Mouse (Mus musculus): Measurements from ENCODE around the gene Mlh1. TPM values are rescaled to one million over a fixed set of nuclear protein-coding genes. Genes with fewer than 3 reads are reported as not detected.

Gene Mlh1
- 51.4 and 55.0 TPM in 2 replicates for total RNA-seq (2017)

GRCm38 (mm10) chr9:111271434-111272160, at the start of gene Mlh1, which contains the start of gene Epm2aip1:
Mlh1 (minus strand) TSS chr9:111271791.
Epm2aip1 (plus strand) TSS chr9:111271929.
- ATAC-seq (ENCODE audit: extremely low read depth, insufficient number of reproducible peaks, low FRiP score, poor library complexity, severe bottlenecking): peak; percentile 93

DNA sequence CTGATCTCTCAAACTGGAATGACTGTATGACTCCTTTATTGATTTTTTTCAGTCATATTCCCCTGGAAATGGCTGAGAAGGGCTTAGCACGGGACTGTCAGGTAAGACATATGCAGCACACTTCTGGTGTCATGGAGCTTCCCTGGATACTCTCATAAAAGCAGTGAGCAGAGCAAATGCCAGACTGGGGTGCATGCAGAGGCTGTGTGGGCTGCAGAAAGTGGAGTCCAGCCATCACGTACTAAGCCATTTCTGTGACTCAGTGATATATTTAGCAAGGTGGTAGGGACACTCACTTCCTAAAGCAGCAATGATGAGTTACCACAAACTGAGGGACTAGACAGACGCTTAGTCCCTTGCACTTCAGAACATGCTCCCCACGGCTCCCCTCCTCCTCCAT, 49.3 kb upstream of the Mlh1 start:
- no peak for ATAC-seq (ENCODE audit: extremely low read depth, insufficient number of reproducible peaks, low FRiP score, poor library complexity, severe bottlenecking)

DNA sequence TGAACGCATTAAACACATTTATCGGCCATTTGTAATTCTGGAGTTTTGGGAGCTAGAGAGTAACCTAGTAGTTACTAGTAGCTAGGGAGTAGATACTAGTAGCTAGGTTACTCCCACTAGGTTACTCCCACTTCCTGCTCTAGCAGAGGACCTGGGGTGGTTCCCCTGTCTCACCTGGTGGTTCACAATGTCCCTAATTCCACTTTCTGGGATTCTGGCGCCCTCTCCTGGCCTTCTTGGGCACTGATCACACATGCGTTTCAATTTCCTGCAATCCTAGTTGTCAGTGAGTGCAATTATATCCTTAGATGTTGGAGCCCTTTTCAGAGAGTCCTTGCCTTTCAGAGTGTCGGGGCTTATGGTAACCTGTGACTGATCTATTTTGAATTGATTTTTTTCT, 42.6 kb upstream of the Mlh1 start:
- no peak for ATAC-seq (ENCODE audit: extremely low read depth, insufficient number of reproducible peaks, low FRiP score, poor library complexity, severe bottlenecking)

DNA sequence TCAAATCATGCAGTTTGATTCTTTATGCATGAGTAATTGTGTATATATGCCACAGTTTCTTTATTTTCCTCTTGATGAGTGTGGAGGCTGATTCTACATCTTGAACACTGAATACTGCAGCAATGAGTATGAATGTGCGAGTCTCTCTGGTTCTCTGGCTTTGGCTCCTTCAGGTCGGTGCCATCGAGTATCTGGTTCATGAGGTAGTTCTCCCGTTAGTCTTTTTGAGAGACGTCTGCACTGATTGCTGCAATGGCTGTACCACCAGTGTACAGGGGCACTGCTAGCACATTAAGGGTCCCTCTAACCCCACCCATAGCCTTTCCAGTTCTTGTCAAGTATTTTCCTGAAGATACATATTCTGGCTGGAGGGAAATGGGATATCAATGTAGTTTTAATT, 42.2 kb upstream of the Mlh1 start:
- ATAC-seq (ENCODE audit: extremely low read depth, insufficient number of reproducible peaks, low FRiP score, poor library complexity, severe bottlenecking): no peak

GRCm38 (mm10) chr9:111313299-111313698, 41.7 kb upstream of the Mlh1 start:
- no peak for ATAC-seq (ENCODE audit: extremely low read depth, insufficient number of reproducible peaks, low FRiP score, poor library complexity, severe bottlenecking)

DNA sequence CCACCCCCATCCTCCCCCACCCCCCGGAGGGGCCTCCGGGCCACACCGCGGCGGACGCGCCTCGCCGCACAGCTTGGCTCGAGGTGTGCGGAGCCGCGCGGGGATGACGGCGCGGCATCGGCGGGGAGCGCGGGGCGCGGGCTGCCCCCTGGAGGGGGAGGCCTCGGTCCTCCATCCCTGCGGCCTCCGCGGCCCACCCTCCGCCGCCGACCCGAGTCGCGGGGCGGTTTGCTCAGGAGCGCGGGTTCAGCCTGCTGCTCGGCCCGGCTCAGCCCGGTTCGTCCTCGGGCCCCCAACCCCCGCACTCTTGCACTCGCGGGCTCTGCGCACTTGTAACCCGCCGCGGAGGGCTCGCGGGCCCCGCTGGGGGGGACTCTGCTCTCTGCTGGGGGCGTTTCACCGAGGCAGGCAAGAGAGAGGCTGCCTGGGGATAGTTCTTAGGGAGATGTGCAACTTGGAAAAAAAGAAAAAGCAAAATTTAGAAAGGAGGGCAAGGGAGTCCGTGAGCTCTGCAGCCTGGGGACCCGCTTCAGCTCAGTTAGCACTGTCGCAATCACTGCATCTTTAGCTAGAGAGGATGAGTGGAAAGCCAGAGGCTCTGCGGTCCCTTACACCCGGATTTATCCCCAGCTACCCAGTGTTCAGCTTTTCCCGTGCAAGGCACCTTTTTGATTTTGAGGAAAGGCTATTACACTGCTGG, 41.0 kb upstream of the Mlh1 start:
- ATAC-seq (ENCODE audit: extremely low read depth, insufficient number of reproducible peaks, low FRiP score, poor library complexity, severe bottlenecking): no peak

DNA sequence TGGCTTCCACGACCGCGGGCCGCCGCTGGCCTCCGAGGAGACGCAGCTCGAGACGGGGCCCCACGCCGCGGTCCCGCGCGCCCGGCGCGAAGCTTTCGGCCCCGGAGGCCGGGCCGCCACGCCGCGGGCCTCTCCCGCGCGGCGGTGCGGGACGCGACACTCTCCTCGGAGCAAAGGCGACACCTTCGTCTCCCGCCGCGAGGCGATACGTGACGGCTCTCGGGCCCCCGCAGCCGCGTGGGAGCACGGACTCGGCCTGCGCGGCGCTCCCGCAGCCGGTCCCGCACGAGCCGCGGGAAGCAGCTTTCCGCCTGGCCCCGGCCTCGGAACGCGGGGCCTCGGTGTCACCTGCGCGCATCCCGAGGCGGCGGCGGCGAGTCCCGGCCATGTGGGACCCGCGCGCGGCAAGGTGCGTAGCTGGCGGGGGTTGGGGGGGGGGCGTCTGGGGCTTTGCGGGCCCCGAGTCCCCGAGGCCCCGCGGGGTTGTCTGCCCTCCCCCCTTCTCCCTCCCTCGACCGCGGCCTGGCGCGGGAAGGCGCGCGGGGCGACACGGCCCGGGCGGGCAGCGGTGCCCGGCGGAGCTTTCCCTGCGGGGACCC, 40.4 kb upstream of the Mlh1 start:
- no peak for ATAC-seq (ENCODE audit: extremely low read depth, insufficient number of reproducible peaks, low FRiP score, poor library complexity, severe bottlenecking)

GRCm38 (mm10) chr9:111311031-111311842, 39.6 kb upstream of the Mlh1 start, which contains the start of gene Trank1:
Trank1 (plus strand) TSS chr9:111311739.
- no peak for ATAC-seq (ENCODE audit: extremely low read depth, insufficient number of reproducible peaks, low FRiP score, poor library complexity, severe bottlenecking)

- no peak for ATAC-seq (ENCODE audit: extremely low read depth, insufficient number of reproducible peaks, low FRiP score, poor library complexity, severe bottlenecking)
Observed at GRCm38 (mm10) chr9:111306142-111306541, 34.6 kb upstream of the Mlh1 start.

- no peak for ATAC-seq (ENCODE audit: extremely low read depth, insufficient number of reproducible peaks, low FRiP score, poor library complexity, severe bottlenecking)
Observed at GRCm38 (mm10) chr9:111304036-111304435, 32.4 kb upstream of the Mlh1 start.

DNA sequence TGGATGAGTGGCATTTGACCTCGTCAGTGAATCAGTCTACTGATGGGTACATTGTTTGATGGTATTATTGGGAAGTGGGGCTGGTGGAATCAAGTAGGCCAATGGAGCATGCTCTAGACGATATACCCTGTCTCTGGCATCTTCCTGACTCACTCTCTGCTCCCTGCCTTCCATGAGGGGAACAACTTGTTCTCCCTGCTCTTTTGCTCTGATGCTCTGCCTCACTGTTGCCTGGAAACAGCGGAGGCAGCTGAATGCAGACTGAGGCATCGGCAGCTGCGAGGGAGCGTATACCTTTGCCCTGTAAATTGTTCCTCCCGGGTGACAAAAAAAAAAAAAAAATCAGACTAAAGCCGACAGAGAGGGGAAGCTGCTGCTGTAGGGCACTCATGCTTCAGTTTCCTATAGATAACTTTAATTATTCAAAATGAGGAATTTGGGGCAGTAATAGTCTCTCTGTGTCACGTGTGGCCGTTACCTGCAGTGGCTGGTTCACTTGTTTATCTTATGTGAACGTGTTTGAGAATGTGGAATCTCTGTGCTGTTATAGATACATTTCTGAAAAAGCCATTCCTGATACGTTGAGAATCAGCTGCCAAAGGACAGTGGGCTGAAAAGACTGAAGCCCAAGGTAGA, 30.7 kb upstream of the Mlh1 start:
- no peak for ATAC-seq (ENCODE audit: extremely low read depth, insufficient number of reproducible peaks, low FRiP score, poor library complexity, severe bottlenecking)

- ATAC-seq (ENCODE audit: extremely low read depth, insufficient number of reproducible peaks, low FRiP score, poor library complexity, severe bottlenecking): no peak
Observed at GRCm38 (mm10) chr9:111298606-111299005, 27.0 kb upstream of the Mlh1 start.

DNA sequence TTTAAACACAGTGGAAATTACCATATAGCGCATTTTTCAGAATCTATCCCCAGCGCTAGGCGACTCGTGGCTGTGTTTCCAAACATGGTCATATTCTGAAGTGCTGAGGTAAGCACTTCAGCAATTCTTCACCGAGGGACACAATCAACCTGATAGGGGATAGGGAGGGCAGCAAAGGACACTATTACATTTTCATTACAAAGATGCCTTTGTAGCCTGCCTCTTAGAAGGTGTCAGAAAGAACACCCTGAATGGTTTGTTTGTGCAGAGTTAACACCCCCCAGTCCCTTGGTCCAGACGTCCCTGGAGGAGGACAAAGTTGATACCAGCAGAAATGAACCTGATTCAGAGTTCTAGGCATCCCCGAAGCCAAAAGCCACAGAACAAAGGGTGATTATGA, 24.8 kb upstream of the Mlh1 start:
- no peak for ATAC-seq (ENCODE audit: extremely low read depth, insufficient number of reproducible peaks, low FRiP score, poor library complexity, severe bottlenecking)

GRCm38 (mm10) chr9:111295323-111295722, 23.7 kb upstream of the Mlh1 start:
- no peak for ATAC-seq (ENCODE audit: extremely low read depth, insufficient number of reproducible peaks, low FRiP score, poor library complexity, severe bottlenecking)

DNA sequence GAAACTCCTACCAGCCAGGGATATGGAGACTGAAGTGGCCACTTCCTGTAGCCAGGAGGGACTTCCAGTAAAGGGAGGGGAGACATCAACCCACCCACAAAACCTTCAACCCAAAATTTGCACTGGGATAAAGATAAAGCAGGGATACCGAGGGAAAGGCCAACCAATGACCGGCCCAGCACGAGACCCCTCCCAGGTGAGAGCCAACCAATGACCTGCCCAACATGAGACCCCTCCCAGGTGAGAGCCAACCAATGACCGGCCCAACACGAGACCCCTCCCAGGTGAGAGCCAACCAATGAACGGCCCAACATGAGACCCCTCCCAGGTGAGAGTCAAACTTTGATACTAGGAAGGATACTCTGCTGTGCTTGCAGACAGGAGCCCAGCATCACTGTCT, 23.3 kb upstream of the Mlh1 start:
- ATAC-seq (ENCODE audit: extremely low read depth, insufficient number of reproducible peaks, low FRiP score, poor library complexity, severe bottlenecking): no peak

DNA sequence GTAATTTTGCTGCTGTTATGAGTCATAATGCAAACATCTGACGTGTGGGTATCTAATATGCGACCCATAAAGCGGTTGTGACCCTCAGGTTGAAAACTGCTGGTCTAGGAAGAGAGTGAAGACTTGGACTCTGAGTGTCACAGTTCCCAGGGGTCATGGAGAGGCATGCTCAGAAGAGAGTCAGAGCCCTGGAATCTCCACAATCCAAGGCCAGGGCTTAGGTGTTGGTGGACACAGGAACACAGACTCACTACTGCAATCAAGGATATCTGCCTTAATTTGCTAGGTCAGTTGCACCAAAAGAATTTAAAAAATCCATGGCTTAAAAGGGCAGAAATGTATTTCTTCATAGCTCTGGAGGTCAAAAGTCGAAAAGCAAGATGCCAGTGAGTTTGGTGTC, 21.6 kb upstream of the Mlh1 start:
- no peak for ATAC-seq (ENCODE audit: extremely low read depth, insufficient number of reproducible peaks, low FRiP score, poor library complexity, severe bottlenecking)

DNA sequence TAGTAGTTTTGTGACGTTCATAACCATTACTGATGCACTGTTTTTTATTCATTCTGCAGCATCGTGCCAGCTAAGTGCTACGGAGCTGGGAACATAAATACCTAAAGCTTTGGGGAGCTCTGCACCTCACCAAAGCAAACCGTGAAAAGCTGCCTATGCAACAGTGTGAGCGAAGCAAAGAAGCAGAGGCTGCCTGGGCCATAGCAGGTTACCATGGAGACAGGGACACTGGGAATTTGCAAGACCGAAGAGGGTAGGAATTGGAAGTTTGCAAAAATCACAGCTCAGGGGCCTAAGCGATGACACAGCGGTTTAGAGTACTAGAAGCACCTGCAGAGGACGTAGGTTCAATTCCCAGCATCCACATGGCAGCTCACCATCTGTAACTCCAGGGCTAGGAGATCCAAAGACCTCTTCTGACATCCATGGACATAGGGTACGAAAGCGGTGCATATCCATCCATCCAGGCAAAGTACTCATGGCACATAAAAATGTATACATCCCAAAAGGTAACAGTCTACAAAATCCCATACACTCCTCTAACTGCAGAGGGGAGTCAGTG, 19.0 kb upstream of the Mlh1 start:
- no peak for ATAC-seq (ENCODE audit: extremely low read depth, insufficient number of reproducible peaks, low FRiP score, poor library complexity, severe bottlenecking)

- ATAC-seq (ENCODE audit: extremely low read depth, insufficient number of reproducible peaks, low FRiP score, poor library complexity, severe bottlenecking): peak; percentile 94
Observed at GRCm38 (mm10) chr9:111289832-111290339, 18.3 kb upstream of the Mlh1 start.
